ENCODE assay signal across 20 mouse cellular contexts in genomic region chr10:42939691-42940090, GRCm38 (mm10).
DNase-seq lines count a peak whose midpoint lies in the region; ATAC-seq and TF ChIP-seq lines count a peak whose summit lies in the region.
"Had no signal": no experiment of that assay in that cellular context is flagged by ENCODE, and none has a peak within 500 bp of the region (broad histone marks: within the 10 kb centered on the region; RNA-seq: fewer than 3 reads in every experiment).

No protein-coding gene starts in this region.

- H3K4me3 ChIP-seq in hindbrain, embryonic 10.5 days: no peak overlapping the region
- no peak overlapping the region for H3K4me3 ChIP-seq in hindbrain, embryonic 16.5 days (ENCODE audit: low read length)
- no peak overlapping the region for H3K4me3 ChIP-seq in intestine, embryonic 14.5 days (ENCODE audit: low read depth, low read length)
- H3K4me3 ChIP-seq in small intestine, adult 2 months (ENCODE audit: low read depth, low read length): peak overlapping the region; percentile 29; the same call in 1 of the 2 replicates
- H3K4me3 ChIP-seq: liver, embryonic 12.5 days; midbrain, embryonic 12.5 days; neural tube, embryonic 13.5 days had no signal

- no peak for ATAC-seq in hindbrain, embryonic 16.5 days
- ATAC-seq in intestine, embryonic 14.5 days (replicated peaks; ENCODE audit: low FRiP score, low TSS enrichment, low read depth): no peak
- ATAC-seq: liver, embryonic 12.5 days had no signal

- 86% methylated on average over 7 of the region's 7 CpGs for WGBS in hindbrain, embryonic 10.5 days
- 65% methylated on average over 7 of the region's 7 CpGs for WGBS in hindbrain, embryonic 16.5 days
- WGBS in intestine, embryonic 14.5 days: 61% methylated on average over 7 of the region's 7 CpGs
- WGBS in small intestine, adult 2 months: 20% methylated on average over 7 of the region's 7 CpGs

- 0 out of 2 replicates have a peak overlapping the region, but pooled peaks have one; percentile 84 for H3K27ac ChIP-seq in hindbrain, embryonic 10.5 days
- H3K27ac ChIP-seq in hindbrain, embryonic 16.5 days (ENCODE audit: low read depth, low read length): no peak overlapping the region
- H3K27ac ChIP-seq in intestine, embryonic 14.5 days (ENCODE audit: low read depth): 0 out of 2 replicates have a peak overlapping the region, but pooled peaks have one; percentile 22
- H3K27ac ChIP-seq in small intestine, adult 2 months (ENCODE audit: insufficient read depth, low read depth, low read length): peak overlapping the region; percentile 88
- H3K27ac ChIP-seq: liver, embryonic 12.5 days; macrophage; midbrain, embryonic 12.5 days; neural tube, embryonic 13.5 days had no signal

- H3K9me3 ChIP-seq in hindbrain, embryonic 10.5 days: no peaks in the 10 kb centered on the region
- H3K9me3 ChIP-seq in hindbrain, embryonic 16.5 days (ENCODE audit: control insufficient read depth, low read length): no peaks in the 10 kb centered on the region
- no peaks in the 10 kb centered on the region for H3K9me3 ChIP-seq in intestine, embryonic 14.5 days (ENCODE audit: control insufficient read depth, low read length)
- H3K9me3 ChIP-seq: G1E; liver, embryonic 12.5 days; midbrain, embryonic 12.5 days; neural tube, embryonic 13.5 days had no signal

- H3K4me1 ChIP-seq in hindbrain, embryonic 10.5 days (replicated peaks): peaks cover 26% of the 10 kb centered on the region
- peaks cover 7% of the 10 kb centered on the region for H3K4me1 ChIP-seq in hindbrain, embryonic 16.5 days (ENCODE audit: control insufficient read depth, insufficient read depth, low read depth, low read length)
- peaks cover 5% of the 10 kb centered on the region; the same call in 1 of the 2 replicates for H3K4me1 ChIP-seq in intestine, embryonic 14.5 days (replicated peaks; ENCODE audit: control insufficient read depth, insufficient read depth, low read length)
- peaks cover 8% of the 10 kb centered on the region; the same call in 1 of the 2 replicates for H3K4me1 ChIP-seq in small intestine, adult 2 months (ENCODE audit: control insufficient read depth, insufficient read depth, insufficient read length, low read length)

- no peaks in the 10 kb centered on the region for H3K36me3 ChIP-seq in hindbrain, embryonic 10.5 days
- no peaks in the 10 kb centered on the region for H3K36me3 ChIP-seq in hindbrain, embryonic 16.5 days (ENCODE audit: control insufficient read depth, insufficient read depth, low read length)
- H3K36me3 ChIP-seq in intestine, embryonic 14.5 days (ENCODE audit: control insufficient read depth, insufficient read depth, low read length): no peaks in the 10 kb centered on the region
- no peaks in the 10 kb centered on the region for H3K36me3 ChIP-seq in small intestine, adult 2 months (ENCODE audit: control insufficient read depth, insufficient read depth, low read length)
- H3K36me3 ChIP-seq: G1E; liver, embryonic 12.5 days; midbrain, embryonic 12.5 days; neural tube, embryonic 13.5 days had no signal

- 0 out of 2 replicates have a peak, but pooled peaks cover 3% of the 10 kb centered on the region for H3K27me3 ChIP-seq in hindbrain, embryonic 10.5 days (ENCODE audit: insufficient read depth, poor library complexity, severe bottlenecking)
- no peaks in the 10 kb centered on the region for H3K27me3 ChIP-seq in hindbrain, embryonic 16.5 days (replicated peaks; ENCODE audit: control insufficient read depth, insufficient read depth, low read length)
- no peaks in the 10 kb centered on the region for H3K27me3 ChIP-seq in intestine, embryonic 14.5 days (replicated peaks; ENCODE audit: control insufficient read depth, insufficient read depth, low read length)
- H3K27me3 ChIP-seq in small intestine, adult 2 months (ENCODE audit: control insufficient read depth, insufficient read depth, low read length): no peaks in the 10 kb centered on the region
- H3K27me3 ChIP-seq: midbrain, embryonic 12.5 days; neural tube, embryonic 13.5 days had no signal

- no peak overlapping the region for H3K9ac ChIP-seq in hindbrain, embryonic 16.5 days (ENCODE audit: low read depth, low read length)
- H3K9ac ChIP-seq in intestine, embryonic 14.5 days (ENCODE audit: low read length): no peak overlapping the region
- H3K9ac ChIP-seq: liver, embryonic 12.5 days; lung, embryonic 14.5 days; midbrain, embryonic 12.5 days; neural tube, embryonic 13.5 days had no signal

- no peak for TF ChIP-seq POLR2A in small intestine, adult 2 months (IDR thresholded peaks at IDR 0.05; ENCODE audit: low read depth, low read length)

- no peak for TF ChIP-seq CTCF in small intestine, adult 2 months (IDR thresholded peaks at IDR 0.05; ENCODE audit: extremely low read depth, insufficient read length, insufficient replicate concordance, low read depth, low read length)

- no peak overlapping the region for H3K4me2 ChIP-seq in hindbrain, embryonic 16.5 days (ENCODE audit: low read length)
- no peak overlapping the region for H3K4me2 ChIP-seq in intestine, embryonic 14.5 days (ENCODE audit: low read length)
- H3K4me2 ChIP-seq: liver, embryonic 12.5 days; lung, embryonic 14.5 days; midbrain, embryonic 12.5 days; neural tube, embryonic 13.5 days had no signal

- no peak for DNase-seq in hindbrain, embryonic 10.5 days (ENCODE audit: low spot score)
- peak; percentile 37 for DNase-seq in brain, adult 2 months (ENCODE audit: low read depth, low spot score)
- no peak for DNase-seq in intestine, embryonic 14.5 days (ENCODE audit: low spot score)
- DNase-seq in embryo, embryonic 10 days (ENCODE audit: low spot score): no peak
- no peak for DNase-seq in cerebellum, adult 11 months
- DNase-seq: adrenal gland, adult 2 months; cerebellum, adult 18-20 months; cerebellum, postnatal 36 days; gastrocnemius, postnatal 10 days; heart, postnatal 36 days; kidney, postnatal 25 days; lung, embryonic 14.5 days; thymus, postnatal 14 days had no signal
